Mouse (Mus musculus) lung, postnatal 14 days (tissue): ENCODE results near the gene Kansl3.

Experiments
- DNase-seq: peaks from one replicate; pipeline ENCODE4 v3.0.0; 2021

Kansl3 gene

DNA sequence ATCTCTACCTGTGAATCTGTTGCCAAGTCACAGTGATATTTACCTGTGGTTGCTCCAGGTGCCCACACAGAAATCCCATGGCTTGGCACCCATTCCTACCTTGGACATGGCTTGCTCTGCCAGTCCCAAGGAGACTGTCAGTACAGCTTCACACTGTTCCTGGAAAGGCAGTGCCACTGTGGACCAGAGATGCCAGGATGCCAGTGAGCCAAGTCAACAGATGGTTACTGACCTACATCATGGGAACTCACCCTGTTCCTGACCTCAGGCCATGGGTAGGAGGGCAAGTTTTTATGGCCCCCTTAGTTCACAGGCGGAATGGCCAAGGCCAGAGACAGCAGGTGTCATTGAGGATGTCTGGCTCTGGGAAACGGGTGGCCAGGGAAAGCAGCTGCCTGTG is 47.8 kb downstream of the Kansl3 start:
- no peak for DNase-seq

DNA sequence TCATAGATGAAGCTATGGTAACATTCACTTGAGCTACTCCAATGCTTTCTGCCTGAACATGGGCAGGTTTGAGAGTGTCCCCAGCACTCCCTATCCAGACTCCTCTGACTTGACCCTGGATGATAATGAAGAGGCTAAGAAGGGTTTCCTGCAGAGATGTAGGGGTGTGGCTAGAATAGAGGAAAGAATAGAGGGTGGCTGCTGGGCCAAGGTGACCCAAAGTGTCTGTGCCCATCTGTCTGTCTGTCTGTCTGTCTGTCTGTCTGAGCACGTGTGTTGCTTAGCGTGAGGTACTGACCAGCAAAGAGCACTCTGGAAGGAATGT is 53.2 kb downstream of the Kansl3 start:
- DNase-seq: no peak

DNA sequence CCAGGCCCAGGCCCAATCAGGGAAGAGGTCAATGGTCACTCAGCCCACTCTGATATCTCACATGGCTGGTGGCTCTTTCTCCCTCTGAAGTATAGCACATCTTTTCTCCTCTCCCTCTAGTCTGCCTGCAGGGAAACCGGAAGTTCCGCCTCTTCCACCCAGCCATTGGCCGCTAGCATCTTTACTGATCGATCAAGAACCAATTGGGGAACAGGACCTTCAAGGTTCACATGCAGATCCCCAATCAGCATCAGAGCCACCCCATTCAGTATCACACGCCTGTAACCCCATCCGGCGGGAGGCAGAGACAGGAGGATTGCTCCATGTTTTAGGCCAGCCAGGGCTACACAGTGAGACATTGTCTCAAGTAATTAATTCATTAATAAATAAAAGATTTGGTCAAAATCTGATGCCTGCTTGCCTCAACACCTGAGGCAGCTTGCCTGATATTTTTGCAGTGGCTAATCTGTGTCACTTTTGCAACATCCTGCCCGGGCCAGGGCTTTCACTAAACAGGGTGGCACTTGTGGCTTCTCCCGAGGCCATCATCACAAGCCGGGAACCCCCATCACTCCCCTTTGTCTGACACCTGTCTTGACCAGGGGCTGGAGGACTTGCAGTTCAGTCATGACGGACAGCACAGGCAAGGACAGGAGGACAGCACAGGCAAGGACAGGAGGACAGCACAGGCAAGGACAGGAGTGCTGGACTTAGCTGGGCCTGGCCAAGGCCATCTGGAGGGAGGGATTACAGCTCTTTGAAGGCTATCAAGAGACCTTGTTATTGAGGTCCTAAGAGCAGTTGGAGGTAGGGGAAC is 53.8 kb downstream of the Kansl3 start:
- no peak for DNase-seq

DNA sequence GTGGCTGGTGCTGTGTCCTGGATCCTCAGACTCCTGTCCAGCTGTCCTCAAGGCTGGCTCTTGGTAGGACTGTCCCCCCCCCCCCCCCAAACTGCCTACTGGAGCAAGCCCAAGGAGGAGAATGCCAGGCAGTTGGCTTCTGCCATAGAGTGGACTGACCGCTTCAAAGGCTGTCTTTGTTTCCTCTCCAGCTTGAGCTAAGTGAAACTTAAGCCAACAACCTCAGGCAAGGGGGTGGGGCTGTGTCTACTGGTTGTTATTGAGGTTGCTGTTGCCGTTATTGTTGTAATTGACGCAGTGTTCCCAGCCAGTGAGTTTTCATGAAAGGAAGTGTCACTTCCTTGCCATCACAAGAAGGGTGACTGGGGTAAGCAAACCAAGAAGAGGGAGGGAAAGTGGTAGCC is 59.5 kb downstream of the Kansl3 start:
- peak; percentile 58 for DNase-seq

DNA sequence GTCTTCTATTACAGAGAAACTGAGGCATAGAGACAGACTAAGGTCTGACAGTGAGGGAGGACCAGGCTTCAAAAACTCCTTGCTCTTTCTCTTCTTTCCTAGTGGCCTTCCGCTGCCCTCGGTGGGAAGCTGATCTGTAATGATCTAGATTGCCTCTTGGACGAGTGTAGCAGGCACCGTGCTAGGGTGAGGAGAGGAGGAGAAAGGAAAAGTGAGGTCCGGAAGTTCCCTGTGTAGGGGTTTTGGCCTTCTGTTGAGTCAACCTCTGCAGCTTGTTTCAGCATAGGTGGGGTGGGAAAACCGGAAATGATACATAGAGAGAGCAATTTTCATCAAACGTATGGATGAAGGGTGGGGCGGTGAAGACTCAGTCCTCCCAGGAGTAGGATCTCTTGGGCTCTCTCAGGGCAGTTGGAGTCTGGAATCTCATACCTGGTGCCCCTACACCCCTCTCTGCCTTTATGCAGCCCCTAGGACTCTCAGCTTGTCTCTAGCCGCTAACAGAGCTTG is 60.0 kb downstream of the Kansl3 start:
- no peak for DNase-seq

DNA sequence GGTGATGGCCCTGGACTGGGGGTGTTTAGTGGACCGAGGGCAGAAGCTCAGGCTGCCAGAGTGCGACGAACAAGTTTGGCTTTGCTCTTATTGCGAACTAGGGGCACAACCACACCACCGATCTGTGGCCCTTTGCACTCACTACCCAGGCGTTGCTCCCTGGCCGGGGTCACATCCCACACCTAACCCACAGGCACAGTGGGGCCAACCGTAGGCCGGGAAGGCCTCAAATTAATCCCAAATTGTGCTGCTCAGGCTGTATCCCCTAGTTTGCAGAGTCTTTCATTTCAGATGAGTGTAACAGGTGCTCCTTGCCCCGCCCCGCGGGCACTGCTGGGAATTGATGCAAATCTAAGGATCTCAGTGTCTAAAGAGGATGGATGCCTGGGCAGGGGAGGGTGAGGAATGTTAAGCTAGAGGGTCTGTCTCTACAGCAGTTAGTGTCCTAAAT is 60.5 kb downstream of the Kansl3 start:
- no peak for DNase-seq

DNA sequence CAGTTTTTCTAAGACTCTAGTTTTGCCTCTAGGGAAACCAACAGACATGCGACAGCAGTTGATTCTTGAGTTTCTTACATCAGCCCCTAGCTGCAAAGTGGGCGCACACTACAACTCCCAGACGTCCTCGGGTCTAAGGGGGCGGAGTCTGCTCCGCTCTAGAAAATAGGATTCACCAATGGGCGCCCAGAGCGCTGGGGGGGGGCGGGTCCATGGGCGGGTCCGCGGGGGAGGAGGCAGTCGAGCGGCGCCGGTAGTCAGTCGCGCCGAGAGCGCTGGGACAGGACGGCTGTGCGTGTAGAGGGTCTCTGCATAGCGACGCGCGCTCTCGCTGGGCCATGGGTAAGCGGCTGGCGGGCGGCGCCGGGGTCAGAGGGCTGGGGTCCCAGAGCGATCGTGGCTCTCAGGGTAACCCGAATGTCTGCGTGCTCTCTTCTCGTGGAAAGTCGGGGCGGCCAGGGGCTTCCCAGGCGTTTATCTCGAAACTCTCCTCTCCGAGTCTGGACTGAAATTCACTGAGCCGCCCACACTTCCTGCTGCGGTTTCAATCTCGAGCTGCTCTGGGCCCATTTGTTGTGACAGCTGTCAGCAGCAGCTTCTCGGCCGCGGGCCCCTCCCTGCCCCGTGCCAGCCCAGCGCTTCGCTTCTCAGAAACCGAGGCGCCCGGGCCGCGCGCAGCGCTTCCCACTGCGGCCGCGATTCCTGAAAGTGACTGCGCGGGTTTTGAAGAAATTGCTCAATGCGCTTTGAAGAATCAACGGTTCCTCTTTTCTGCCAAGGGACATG is 61.3 kb downstream of the Kansl3 start, which contains the start of gene Arid5a:
Arid5a (plus strand) TSS at position 239 of the 786 bp plus-strand sequence.
- peak; percentile 89 for DNase-seq

DNA sequence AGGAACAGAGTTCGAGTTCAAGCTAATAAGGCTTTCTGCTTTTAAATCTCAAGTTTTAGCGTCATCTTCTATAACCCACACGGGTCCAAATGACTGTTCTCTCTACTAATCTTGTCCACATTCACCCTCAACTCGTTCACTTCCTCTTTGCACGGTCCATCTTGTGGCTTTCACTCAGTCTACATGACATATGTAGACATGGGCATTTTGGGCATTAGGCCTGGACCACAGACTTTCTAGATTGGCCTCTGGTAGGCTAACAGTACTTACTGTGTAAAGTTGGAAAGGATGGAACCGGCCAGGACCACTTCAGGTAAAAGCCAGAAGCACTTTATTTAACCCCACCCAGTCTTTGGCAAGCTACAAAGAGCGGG is 61.9 kb downstream of the Kansl3 start:
- DNase-seq: no peak

DNA sequence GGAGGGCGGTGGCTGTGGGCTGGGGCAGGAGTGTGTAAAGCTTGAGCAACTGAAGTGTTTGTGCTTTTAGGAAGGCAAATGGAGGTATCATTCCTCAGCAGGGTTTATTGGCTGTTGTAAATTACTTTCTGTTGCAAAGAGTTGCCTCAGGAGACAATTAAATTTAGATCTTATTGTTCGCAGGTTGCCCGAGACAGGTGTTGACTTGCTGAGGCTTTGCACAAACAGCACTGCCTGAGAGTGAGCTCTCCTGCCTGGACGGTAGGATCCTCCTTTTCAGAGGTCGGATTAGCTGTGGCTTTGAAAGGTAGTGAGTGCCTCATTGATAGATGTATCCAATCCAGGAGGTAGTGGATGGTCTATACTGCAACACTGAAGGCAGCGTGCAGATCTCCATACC is 62.9 kb downstream of the Kansl3 start:
- no peak for DNase-seq

DNA sequence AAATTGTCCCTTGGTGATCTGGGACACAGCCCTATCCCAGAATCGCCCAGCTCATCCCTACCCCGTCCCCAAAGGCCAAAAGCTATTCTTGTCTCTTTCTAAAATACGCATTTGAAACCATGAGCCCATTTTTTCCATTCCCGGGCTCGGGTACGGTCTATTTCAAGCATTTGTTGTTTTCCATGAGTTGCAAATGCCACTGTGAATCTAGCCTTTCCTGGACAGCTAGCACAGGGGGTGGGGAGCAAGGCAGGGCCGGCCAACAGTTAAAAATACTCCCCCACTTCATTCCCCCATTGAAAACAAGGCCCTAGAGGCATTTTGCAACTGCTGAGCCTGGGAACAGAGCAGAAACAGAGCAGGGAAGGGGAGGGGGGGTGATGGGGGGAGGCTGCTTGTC is 64.2 kb downstream of the Kansl3 start:
- DNase-seq: no peak

DNA sequence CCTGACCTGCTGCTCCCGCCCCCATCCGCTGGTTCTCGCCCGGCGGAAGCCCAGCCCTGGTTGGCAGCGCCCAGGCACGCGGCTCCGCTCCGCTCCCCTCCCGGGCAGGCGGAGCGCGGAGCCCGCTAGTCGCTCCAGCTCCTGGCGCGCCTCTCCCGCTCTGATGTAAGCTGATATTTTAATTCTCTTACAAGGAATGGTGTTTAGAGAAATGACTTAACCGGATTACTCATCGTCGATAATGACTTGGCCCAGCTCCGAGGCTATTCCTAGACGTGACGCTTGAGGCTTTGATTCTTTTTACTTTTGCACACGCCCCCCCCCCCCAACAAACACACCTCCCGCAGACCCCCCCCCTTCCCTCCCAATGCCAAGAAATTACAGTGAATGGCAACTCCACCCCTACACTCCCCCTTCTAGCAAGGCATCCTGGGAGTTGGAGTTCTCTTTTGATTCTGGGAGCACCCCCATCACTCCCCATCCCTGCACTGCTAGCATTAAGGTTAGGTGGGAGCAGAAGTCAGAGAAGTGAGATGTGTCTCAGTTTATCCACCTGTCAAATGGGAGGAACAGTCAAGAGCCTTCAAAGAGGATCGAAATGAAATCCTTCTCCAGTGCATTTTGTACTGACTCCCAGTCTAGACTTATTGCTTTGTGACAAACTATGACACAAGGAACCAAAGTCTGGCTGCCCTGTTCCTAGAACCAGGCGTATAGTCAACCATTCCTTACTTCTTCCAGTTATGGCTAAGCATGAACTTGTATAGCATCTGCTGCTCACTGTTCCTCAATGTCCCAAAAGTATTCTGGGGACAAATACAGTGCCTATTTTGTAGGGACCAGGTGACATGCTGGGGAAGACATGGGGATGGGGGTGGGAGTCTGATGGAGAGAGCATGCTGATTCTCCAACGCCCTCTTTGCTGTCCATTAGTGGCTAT is 65.3 kb downstream of the Kansl3 start:
- peak; percentile 89 for DNase-seq

DNA sequence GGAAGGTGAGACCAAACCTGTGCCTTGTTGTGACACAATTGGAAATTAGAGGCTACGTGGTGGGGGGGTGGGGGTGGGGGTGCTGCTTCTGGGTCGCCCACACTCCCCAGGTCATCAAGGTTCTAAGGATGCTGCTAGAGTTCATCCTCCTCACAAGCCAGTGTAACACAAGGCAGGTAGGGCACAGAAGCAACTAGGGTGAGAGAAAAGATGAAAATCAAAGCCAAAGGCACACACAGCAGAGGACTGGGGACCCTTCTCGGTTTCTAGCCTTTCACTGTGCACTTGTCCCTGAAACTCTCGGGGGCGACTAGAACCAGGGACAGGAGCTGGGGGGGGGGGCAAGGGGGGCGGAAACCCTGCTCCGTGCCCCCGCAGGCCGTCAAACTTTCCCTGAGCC is 66.0 kb downstream of the Kansl3 start:
- no peak for DNase-seq

DNA sequence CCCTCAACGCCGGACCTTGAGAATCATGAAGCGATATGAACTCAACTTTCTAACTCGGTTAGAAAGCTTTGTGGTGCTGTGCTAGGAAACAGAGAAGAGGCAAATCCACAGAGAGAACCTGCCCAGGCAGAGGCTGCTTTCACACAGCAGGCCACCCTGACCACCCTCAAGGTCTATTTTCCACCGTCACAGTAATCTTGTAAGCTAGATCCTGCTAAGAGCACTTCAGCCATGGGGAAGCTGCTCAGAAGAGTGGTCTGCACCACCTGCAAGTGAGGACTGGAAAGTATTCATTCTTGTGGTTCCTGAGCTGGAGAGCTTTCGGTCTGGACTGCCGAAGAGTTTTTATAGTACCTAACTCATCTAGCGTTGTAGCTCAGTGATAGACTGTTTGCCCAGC is 66.7 kb downstream of the Kansl3 start:
- no peak for DNase-seq

DNA sequence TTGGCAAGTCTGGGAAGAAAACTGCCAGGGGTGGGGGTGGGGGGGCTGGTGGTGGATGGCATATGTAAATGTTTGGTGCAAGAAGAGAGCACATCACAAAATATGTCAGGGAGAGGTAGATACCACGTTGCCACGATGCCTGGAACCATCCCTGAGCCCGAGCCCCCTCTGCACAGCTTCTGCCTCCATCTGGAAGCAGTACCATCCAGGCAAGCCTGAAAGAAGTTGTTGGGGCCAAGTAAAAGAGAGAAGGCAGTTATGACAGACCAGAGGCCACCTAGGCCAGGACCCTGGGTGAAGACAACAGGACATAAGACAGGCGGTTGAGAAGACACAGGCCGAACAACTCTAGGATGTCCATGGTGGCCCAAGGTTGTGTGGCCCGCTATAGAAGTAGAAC is 68.5 kb downstream of the Kansl3 start:
- DNase-seq: no peak

DNA sequence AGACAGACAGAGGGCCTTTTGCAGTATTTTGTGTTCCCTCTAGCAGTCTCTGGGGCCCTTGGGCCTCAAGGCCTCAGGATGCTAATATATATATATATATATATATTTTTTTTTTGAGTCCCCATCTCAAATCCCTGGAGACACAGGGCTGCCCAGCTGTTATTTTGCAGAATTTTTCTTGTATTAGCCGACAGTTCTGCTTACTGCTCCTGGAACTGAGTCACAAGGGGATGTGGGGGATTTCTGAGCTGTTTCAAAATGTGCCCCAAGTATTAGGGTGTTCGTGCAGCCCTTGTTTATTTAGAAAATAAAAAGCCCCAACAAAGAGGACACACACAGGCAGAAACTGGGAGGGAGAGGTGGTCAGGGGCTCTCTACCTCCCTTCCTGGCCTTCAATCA is 69.3 kb downstream of the Kansl3 start:
- DNase-seq: no peak

DNA sequence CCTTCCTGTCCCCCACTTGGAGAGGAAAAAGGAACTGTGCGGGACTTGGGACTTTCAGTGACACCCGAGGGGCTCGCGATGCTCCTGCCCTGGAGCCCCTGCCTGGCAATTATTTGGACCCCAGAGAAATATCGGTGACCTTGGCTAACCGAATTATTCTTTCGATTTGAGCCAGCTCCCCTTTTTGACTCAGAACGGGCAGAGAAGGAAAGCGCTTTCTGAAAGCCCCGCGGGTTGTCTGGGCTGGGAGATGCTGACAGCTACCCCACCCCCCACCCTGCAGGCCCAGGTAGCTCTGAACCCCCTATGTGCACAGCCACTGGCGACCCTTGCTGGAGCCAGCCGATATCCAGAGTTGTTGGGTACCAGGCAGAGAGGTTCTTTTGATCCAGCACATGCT is 69.9 kb downstream of the Kansl3 start:
- DNase-seq: no peak

DNA sequence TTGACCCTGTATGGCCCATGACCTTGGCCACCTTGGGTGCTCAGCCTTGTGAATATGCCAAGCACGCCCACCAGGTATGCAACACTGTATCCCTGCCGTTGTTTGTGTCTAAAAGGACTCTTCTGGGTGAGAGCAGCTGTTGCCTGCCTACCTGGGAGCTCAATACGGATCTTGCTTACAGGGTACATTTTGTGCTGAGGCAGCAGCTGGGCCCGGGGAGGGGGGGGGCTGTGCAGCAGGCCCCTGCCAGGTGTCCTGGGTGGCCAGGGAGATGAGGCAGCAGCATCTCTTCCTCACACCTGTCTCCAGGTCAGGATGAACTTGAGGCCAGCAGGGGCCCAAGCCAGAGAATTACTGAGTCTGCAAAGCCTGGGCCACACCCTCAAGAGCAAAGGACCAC is 70.9 kb downstream of the Kansl3 start:
- no peak for DNase-seq

DNA sequence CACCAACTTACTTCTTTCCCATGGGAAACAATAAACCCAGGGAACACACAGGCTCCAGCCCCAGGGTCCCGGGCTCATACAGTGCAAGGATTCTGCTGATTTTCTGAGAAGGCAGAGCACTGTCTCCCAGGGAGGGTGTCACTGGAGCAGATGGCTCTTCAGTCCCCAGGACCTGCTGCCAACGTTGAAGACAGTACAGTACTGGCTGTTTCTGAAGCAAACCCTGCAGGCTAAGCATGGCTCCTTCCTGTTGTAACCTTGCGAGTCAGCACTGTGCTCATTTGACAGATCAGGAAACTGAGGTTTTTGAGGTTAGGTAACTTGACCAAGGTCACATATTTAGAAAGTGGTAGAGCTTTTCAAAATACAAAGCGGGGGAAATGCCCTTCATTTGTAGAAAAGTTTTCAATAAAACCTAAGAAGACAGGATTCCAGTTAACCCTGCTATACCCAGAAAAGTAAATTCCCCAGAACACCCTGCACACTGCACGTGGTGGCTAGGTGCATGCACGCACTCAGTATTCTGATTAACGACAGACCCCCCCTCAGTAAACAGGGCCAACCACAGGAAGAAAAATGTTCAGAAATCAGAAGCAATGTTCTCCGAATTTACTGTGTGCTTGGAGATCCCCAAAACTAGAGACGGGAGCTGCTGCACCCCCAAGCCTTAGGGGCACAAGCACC is 72.4 kb downstream of the Kansl3 start:
- no peak for DNase-seq

DNA sequence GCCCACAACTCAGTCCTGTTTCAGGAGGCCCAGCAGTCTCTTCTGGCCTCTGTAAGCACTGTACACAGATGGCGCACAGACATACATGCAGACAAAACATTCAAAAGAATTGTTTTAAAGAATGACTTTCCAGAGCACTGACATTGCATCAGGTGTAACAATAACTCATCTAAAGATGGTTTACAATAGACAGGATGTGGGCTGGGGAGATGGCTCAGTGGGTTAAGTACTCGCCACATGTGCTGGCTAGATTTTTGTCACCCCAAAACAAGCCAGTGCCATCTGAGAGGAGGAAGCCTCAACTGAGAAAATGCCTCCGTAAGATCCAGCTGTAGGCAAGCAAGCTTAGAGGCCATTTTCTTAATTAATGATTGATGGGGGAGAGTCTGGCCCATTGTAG is 74.6 kb downstream of the Kansl3 start:
- no peak for DNase-seq

DNA sequence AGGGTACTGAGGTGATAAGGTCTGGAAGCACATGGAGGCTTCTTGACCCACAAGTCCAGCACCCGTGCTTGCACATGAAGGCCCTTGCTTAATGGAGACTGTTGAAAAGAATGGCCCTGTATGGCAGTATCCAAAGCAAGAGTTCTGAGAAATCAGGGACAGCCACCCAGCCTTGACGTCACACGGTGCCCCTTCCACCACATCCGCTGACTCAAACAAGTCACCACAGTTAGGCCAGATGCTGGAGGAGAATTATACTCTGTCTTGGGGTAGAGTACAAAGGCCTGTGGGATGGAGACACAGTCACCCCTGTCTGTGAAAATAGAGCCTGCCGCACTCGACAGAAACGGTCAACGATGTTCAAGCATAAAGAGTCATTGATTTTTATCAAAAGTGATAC is 75.5 kb downstream of the Kansl3 start:
- no peak for DNase-seq
